Mouse (Mus musculus): ENCODE measurements around the gene Plpp1. TPM values are rescaled to one million over a fixed set of nuclear protein-coding genes. Genes with fewer than 3 reads are reported as not detected.

The Plpp1 gene
- total RNA-seq, 1 experiment, result 38.2 TPM

DNA sequence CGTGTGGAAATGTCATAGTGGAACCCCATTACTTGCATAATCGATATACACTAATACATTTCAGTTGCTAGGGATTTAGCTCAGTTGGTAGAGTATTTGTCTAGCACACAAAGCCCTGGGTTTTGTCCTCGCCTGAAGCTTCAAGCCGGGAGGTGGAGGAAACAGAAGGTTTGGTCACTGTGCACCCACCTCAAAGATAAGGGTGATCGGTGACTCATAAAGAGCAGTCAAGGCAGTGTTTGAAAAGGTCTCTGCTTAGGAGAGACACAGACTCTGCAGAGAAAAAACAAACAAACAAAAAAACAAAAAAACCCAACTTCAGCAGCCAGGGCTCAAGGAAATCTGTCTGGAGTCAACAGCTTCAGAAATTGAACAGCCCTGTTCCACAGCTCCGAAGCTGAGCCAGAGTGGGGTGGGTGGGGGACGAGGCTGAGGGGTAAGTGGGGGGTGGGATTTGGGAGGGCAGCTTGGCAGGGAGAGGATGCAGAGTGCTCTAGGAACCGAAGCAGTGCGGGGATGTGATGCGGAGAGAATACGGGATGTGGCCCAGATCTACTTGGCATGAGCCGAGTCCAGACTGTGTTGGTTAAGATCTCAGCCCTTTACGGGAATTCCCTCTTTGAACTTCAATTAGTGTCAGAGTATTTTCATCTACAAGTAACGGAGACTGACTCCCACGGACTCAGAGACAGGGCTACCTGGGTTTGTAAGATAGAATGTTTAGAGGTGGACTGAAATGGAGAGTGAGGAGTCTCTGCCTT lies 40.6 kb upstream of the Plpp1 start:
- no peaks in the 10 kb centered on the region for H3K36me3 ChIP-seq (ENCODE audit: control insufficient read depth, insufficient read depth, low read length, poor library complexity, severe bottlenecking)
- no peaks in the 10 kb centered on the region for H3K9me3 ChIP-seq (ENCODE audit: control insufficient read depth, insufficient read depth, low read depth, low read length)
- no peak overlapping the region for H3K9ac ChIP-seq (ENCODE audit: insufficient read depth, low read depth, low read length, poor library complexity, severe bottlenecking)
- no peak for TF ChIP-seq ZNF384 (IDR thresholded peaks at IDR 0.05; ENCODE audit: low read depth, low read length)
- no peak for TF ChIP-seq ZC3H11A (IDR thresholded peaks at IDR 0.05; ENCODE audit: borderline replicate concordance, low read depth, low read length)
- no peak for TF ChIP-seq HCFC1 (IDR thresholded peaks at IDR 0.05; ENCODE audit: borderline replicate concordance, insufficient read depth, low read length)
- no peak for DNase-seq (ENCODE audit: low read depth, low spot score)
- no peak overlapping the region for H3K4me3 ChIP-seq (ENCODE audit: insufficient read depth in 1 of 2, low read depth in 1 of 2, low read length in 2 of 2, poor library complexity in 1 of 2, severe bottlenecking in 1 of 2)
- H3K4me1 ChIP-seq (ENCODE audit: control insufficient read depth in 2 of 2, insufficient read depth in 2 of 2, low read length in 2 of 2, poor library complexity in 1 of 2), result peaks cover 15 to 26% of the 10 kb centered on the region in 2 experiments
- H3K27ac ChIP-seq (ENCODE audit: insufficient read depth, low read depth, low read length, poor library complexity, severe bottlenecking), result no peak overlapping the region
- in situ Hi-C loops (cut with MboI; ENCODE audit: low sequenced_read_pairs in 2 of 2, unreplicated experiment in 2 of 2), result no loop called here

DNA sequence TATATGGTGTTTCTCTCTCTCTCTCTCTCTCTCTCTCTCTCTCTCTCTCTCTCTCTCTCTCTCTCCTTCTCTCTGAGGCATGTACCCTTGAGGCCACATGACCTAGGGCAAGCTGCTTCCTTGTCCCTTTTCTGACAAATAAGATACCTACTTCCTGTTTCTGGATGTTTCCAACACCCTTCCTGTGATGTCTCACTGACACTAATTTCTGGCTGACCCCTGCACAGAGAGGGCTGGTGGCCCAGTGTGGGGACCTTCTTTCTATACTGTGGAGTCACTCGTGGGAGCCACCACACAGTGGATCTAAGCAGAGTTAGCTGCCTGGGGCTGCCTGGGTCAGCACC lies 40.1 kb upstream of the Plpp1 start:
- Histone ChIP-seq H3K27ac (ENCODE audit: insufficient read depth, low read depth, low read length, poor library complexity, severe bottlenecking) (no peak overlapping the region), H3K9me3 (ENCODE audit: control insufficient read depth, insufficient read depth, low read depth, low read length) (no peaks in the 10 kb centered on the region), H3K4me1 (ENCODE audit: control insufficient read depth in 2 of 2, insufficient read depth in 2 of 2, low read length in 2 of 2, poor library complexity in 1 of 2) (peaks cover 15 to 25% of the 10 kb centered on the region in 2 experiments), H3K36me3 (ENCODE audit: control insufficient read depth, insufficient read depth, low read length, poor library complexity, severe bottlenecking) (no peaks in the 10 kb centered on the region), H3K4me3 (ENCODE audit: insufficient read depth in 1 of 2, low read depth in 1 of 2, low read length in 2 of 2, poor library complexity in 1 of 2, severe bottlenecking in 1 of 2) (no peak overlapping the region), H3K9ac (ENCODE audit: insufficient read depth, low read depth, low read length, poor library complexity, severe bottlenecking) (no peak overlapping the region)
- TF ChIP-seq ZC3H11A (IDR thresholded peaks at IDR 0.05; ENCODE audit: borderline replicate concordance, low read depth, low read length) (no peak), CHD2 (IDR thresholded peaks at IDR 0.05; ENCODE audit: low read depth, low read length) (no peak), HCFC1 (IDR thresholded peaks at IDR 0.05; ENCODE audit: borderline replicate concordance, insufficient read depth, low read length) (no peak), MAFK (IDR thresholded peaks at IDR 0.05; ENCODE audit: insufficient read depth, low read depth, low read length) (no peak), ZNF384 (IDR thresholded peaks at IDR 0.05; ENCODE audit: low read depth, low read length) (no peak)
- no peak for DNase-seq (ENCODE audit: low read depth, low spot score)
- in situ Hi-C loops (cut with MboI; ENCODE audit: low sequenced_read_pairs in 2 of 2, unreplicated experiment in 2 of 2), result no loop called here

DNA sequence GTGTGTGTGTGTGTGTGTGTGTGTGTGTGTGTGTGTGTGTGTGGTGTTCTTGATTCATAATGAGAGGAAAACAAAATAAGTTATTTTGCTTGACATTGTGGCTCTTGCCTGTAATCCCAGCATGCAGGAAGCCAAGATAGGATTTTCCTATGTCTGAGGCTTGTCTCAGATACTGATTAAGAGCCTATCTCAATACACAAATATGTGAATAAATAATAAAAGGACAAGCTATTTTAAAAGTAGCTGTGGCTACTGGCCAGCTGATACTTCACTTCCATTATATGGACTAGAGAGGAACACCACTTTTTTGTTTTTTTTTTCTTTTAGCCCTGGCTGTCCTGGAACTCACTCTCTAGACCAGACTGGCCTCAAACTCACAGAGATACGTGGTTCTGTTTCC lies 38.8 kb upstream of the Plpp1 start:
- H3K9ac ChIP-seq (ENCODE audit: insufficient read depth, low read depth, low read length, poor library complexity, severe bottlenecking), result no peak overlapping the region
- in situ Hi-C loops (cut with MboI; ENCODE audit: low sequenced_read_pairs in 2 of 2, unreplicated experiment in 2 of 2), result no loop called here
- H3K36me3 ChIP-seq (ENCODE audit: control insufficient read depth, insufficient read depth, low read length, poor library complexity, severe bottlenecking), result no peaks in the 10 kb centered on the region
- no peaks in the 10 kb centered on the region for H3K9me3 ChIP-seq (ENCODE audit: control insufficient read depth, insufficient read depth, low read depth, low read length)
- TF ChIP-seq HCFC1 (IDR thresholded peaks at IDR 0.05; ENCODE audit: borderline replicate concordance, insufficient read depth, low read length) (no peak), ZC3H11A (IDR thresholded peaks at IDR 0.05; ENCODE audit: borderline replicate concordance, low read depth, low read length) (no peak), ZNF384 (IDR thresholded peaks at IDR 0.05; ENCODE audit: low read depth, low read length) (no peak), MAFK (IDR thresholded peaks at IDR 0.05; ENCODE audit: insufficient read depth, low read depth, low read length) (no peak), CHD2 (IDR thresholded peaks at IDR 0.05; ENCODE audit: low read depth, low read length) (no peak)
- no peak overlapping the region for H3K27ac ChIP-seq (ENCODE audit: insufficient read depth, low read depth, low read length, poor library complexity, severe bottlenecking)
- DNase-seq (ENCODE audit: low read depth, low spot score), result no peak
- H3K4me1 ChIP-seq (ENCODE audit: control insufficient read depth in 2 of 2, insufficient read depth in 2 of 2, low read length in 2 of 2, poor library complexity in 1 of 2), result peaks cover 15 to 19% of the 10 kb centered on the region in 2 experiments
- no peak overlapping the region for H3K4me3 ChIP-seq (ENCODE audit: insufficient read depth in 1 of 2, low read depth in 1 of 2, low read length in 2 of 2, poor library complexity in 1 of 2, severe bottlenecking in 1 of 2)

DNA sequence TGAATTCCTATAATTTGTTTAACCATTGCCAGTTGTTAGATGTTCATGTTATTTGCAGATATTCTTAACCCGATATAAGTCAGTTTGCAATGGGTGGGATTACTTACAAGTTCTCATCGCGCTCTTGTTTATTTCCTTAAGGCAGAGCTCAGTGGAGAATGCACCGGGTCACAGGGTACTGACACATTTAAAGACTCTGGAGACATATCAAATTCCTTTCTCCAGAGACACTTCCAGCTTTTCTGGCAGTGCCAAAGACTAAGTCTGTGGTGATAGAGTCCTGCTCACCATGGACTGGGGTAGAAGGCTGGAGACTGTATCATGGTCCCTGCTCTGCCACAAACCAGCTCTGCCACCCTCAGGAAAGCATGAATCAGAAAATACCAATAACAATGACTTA lies 38.0 kb upstream of the Plpp1 start:
- no peak for DNase-seq (ENCODE audit: low read depth, low spot score)

More for the DNA sequence above, 38.0 kb upstream of the Plpp1 start:
- Histone ChIP-seq H3K9me3 (ENCODE audit: control insufficient read depth, insufficient read depth, low read depth, low read length) (no peaks in the 10 kb centered on the region), H3K9ac (ENCODE audit: insufficient read depth, low read depth, low read length, poor library complexity, severe bottlenecking) (no peak overlapping the region), H3K4me1 (ENCODE audit: control insufficient read depth in 2 of 2, insufficient read depth in 2 of 2, low read length in 2 of 2, poor library complexity in 1 of 2) (peaks cover 14 to 15% of the 10 kb centered on the region in 2 experiments), H3K4me3 (ENCODE audit: insufficient read depth in 1 of 2, low read depth in 1 of 2, low read length in 2 of 2, poor library complexity in 1 of 2, severe bottlenecking in 1 of 2) (no peak overlapping the region), H3K27ac (ENCODE audit: insufficient read depth, low read depth, low read length, poor library complexity, severe bottlenecking) (no peak overlapping the region), H3K36me3 (ENCODE audit: control insufficient read depth, insufficient read depth, low read length, poor library complexity, severe bottlenecking) (no peaks in the 10 kb centered on the region)
- in situ Hi-C loops (cut with MboI; ENCODE audit: low sequenced_read_pairs in 2 of 2, unreplicated experiment in 2 of 2), result no loop called here
- no peak for TF ChIP-seq CHD2 (IDR thresholded peaks at IDR 0.05; ENCODE audit: low read depth, low read length)
- TF ChIP-seq HCFC1 (IDR thresholded peaks at IDR 0.05; ENCODE audit: borderline replicate concordance, insufficient read depth, low read length), result no peak
- TF ChIP-seq ZNF384 (IDR thresholded peaks at IDR 0.05; ENCODE audit: low read depth, low read length), result no peak
- TF ChIP-seq ZC3H11A (IDR thresholded peaks at IDR 0.05; ENCODE audit: borderline replicate concordance, low read depth, low read length), result no peak

All from ES-E14 (cell line).